Mouse (Mus musculus): ENCODE results near the gene Mup18. TPM values are rescaled to one million over a fixed set of nuclear protein-coding genes. Genes with fewer than 3 reads are reported as not detected.
"Not testable (repeated sequence)": the region's sequence is repeated elsewhere in the genome, so short reads cannot be mapped to it uniquely, and the experiment has no call there.

Mup18 gene
- not detected for total RNA-seq (2021)
- long read RNA-seq, experiment 1: 0 reads
- long read RNA-seq, experiment 2: 0 reads

- DNase-seq: not testable (repeated sequence)
Observed at GRCm38 (mm10) chr4:61674036-61674435, at the start of gene Mup18. Gene Mup18 (minus strand): TSS chr4:61674136.

- not testable (repeated sequence) for DNase-seq
Observed at GRCm38 (mm10) chr4:61714296-61714695, 40.4 kb upstream of the Mup18 start.

Other genes with a start within 250 kb of the Mup18 start
- not detected for gene Mup15, start 234.4 kb downstream of the Mup18 start, total RNA-seq (2021)
- gene Mup16, start 154.6 kb downstream of the Mup18 start, total RNA-seq (2021): not detected
- gene Mup17, start 78.3 kb downstream of the Mup18 start, total RNA-seq (2021): not detected
- not detected for gene Mup19, start 108.1 kb upstream of the Mup18 start, total RNA-seq (2021)
- not detected for gene Mup5, start 161.1 kb upstream of the Mup18 start, total RNA-seq (2021)

Measured in adrenal gland, postnatal 10 days (tissue).